Mouse (Mus musculus) embryonic facial prominence, embryonic 11.5 days (tissue): ENCODE data around the gene Vps37d. TPM values are rescaled to one million over a fixed set of nuclear protein-coding genes. Genes with fewer than 3 reads are reported as not detected.
A peak's percentile ranks its signal among the peaks of the same experiment; 100 is the strongest.

Experiments used
- ATAC-seq: fragments of 200-750 bp; cut with Nextera tagmentation; replicated peaks from 2 replicates; pipeline ENCODE4 v1.8.0; 2017; ENCODE audit warnings: low read depth; ENCODE audit not compliant: insufficient number of reproducible peaks, low FRiP score, low TSS enrichment
- DNase-seq: peaks from one replicate; pipeline ENCODE4 v3.0.0-alpha.2; 2015; ENCODE audit warnings: low spot score
- H3K27ac ChIP-seq: fragments of 300-500 bp; sonication (generic); replicated peaks from 2 replicates; pipeline ENCODE4 v1.5.1; 2014; ENCODE audit warnings: mild to moderate bottlenecking, low read depth, low read length, control low read depth
- H3K27me3 ChIP-seq: fragments of 300-500 bp; sonication (generic); 2 replicates; pipeline ENCODE4 v1.6.1; 2014; ENCODE audit warnings: mild to moderate bottlenecking, low read length, moderate library complexity, mixed read lengths; ENCODE audit not compliant: control insufficient read depth, insufficient read depth
- H3K36me3 ChIP-seq: fragments of 300-500 bp; sonication (generic); replicated peaks from 2 replicates; pipeline ENCODE4 v1.6.1; 2014; ENCODE audit warnings: low read depth, mild to moderate bottlenecking, low read length, moderate library complexity, mixed read lengths; ENCODE audit not compliant: control insufficient read depth, insufficient read depth
- H3K4me1 ChIP-seq: fragments of 300-500 bp; sonication (generic); 2 replicates; pipeline ENCODE4 v1.6.1; 2014; ENCODE audit warnings: low read length, mixed read lengths; ENCODE audit not compliant: control insufficient read depth, insufficient read depth
- H3K4me2 ChIP-seq: fragments of 300-500 bp; sonication (generic); 2 replicates; pipeline ENCODE4 v1.6.1; 2014; ENCODE audit warnings: low read depth, mild to moderate bottlenecking, control low read depth, low read length, moderate library complexity
- H3K4me3 ChIP-seq: fragments of 300-500 bp; sonication (generic); 2 replicates; pipeline ENCODE4 v1.5.1; 2014; ENCODE audit warnings: low read depth, low read length, control low read depth
- H3K9ac ChIP-seq: fragments of 300-500 bp; sonication (generic); replicated peaks from 2 replicates; pipeline ENCODE4 v1.6.1; 2014; ENCODE audit warnings: mild to moderate bottlenecking, control low read depth, low read length
- H3K9me3 ChIP-seq: fragments of 300-500 bp; sonication (generic); replicated peaks from 2 replicates; pipeline ENCODE4 v1.6.1; 2016; ENCODE audit warnings: mild to moderate bottlenecking, low read length, inconsistent platforms, mixed read lengths; ENCODE audit not compliant: control insufficient read depth
- WGBS: fragments of 180-500 bp; shearing (Covaris S2); extraction: QIAGEN DNeasy Blood & Tissue Kit; methylation state at CpG from one replicate; pipeline ENCODE4 v1.1.7; 2014; 5-methylcytosine and 5-hydroxymethylcytosine counted together
- polyA plus RNA-seq: library from polyadenylated mRNA; unstranded; fragments of >200 nt; fragmentation: Nextera tagmentation; extraction: Ambion mirVana; gene quantifications from 2 replicates; pipeline ENCODE4 v1.2.1, GENCODE M21; 2014

The Vps37d gene
- polyA plus RNA-seq, 1 experiment from 2014 or later = 7.1 TPM

DNA sequence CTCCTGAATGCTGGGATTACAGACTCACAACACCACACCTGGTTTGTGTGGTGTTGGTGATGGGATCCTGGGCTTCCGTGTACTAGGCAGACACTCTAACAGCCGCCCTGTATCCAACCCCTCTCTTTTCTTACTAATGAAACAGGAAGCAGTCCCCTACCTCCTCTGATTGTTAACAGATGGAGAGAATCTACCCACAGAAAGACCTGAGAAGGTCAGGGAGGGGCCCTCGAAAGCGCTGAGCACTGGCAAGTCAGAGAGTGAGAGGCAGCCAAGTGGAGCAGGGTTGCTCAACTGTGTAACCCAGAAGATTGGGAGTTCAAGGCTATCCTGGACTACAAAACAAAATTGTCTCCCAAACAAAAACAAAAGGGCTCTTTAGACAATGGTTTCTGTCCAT lies 8.8 kb upstream of the Vps37d start:
- no peak overlapping the region for H3K4me3 ChIP-seq
- ATAC-seq (no peak; the same call in 1 of the 2 replicates), DNase-seq (peak; percentile 72)
- no peak overlapping the region for H3K9ac ChIP-seq
- H3K27me3 ChIP-seq = peaks cover 16% of the 10 kb centered on the region
- no peaks in the 10 kb centered on the region for H3K4me1 ChIP-seq
- no peak overlapping the region for H3K27ac ChIP-seq
- 23% methylated on average over 4 of the region's 4 CpGs for WGBS
- no peaks in the 10 kb centered on the region for H3K9me3 ChIP-seq
- no peaks in the 10 kb centered on the region for H3K36me3 ChIP-seq
- H3K4me2 ChIP-seq = no peak overlapping the region

- Histone ChIP-seq H3K36me3 (no peaks in the 10 kb centered on the region), H3K27me3 (no peaks in the 10 kb centered on the region), H3K27ac (no peak overlapping the region), H3K9me3 (no peaks in the 10 kb centered on the region), H3K4me3 (no peak overlapping the region), H3K4me2 (no peak overlapping the region), H3K4me1 (no peaks in the 10 kb centered on the region), H3K9ac (no peak overlapping the region)
- DNase-seq (no peak), ATAC-seq (no peak)
- 91% methylated on average over 5 of the region's 5 CpGs for WGBS
Observed at GRCm38 (mm10) chr5:135080539-135080938, 2.5 kb upstream of the Vps37d start.

- Histone ChIP-seq H3K4me3 (no peak overlapping the region), H3K9me3 (no peaks in the 10 kb centered on the region), H3K27me3 (no peaks in the 10 kb centered on the region), H3K36me3 (no peaks in the 10 kb centered on the region), H3K4me2 (no peak overlapping the region), H3K9ac (no peak overlapping the region), H3K27ac (no peak overlapping the region), H3K4me1 (no peaks in the 10 kb centered on the region)
- no peak for DNase-seq
- no peak for ATAC-seq
- 92% methylated on average over 2 of the region's 2 CpGs for WGBS
Observed at GRCm38 (mm10) chr5:135079578-135079977, 1.5 kb upstream of the Vps37d start.

- Histone ChIP-seq H3K27me3 (no peaks in the 10 kb centered on the region), H3K36me3 (no peaks in the 10 kb centered on the region), H3K27ac (no peak overlapping the region), H3K4me1 (peaks cover 3% of the 10 kb centered on the region; the same call in 1 of the 2 replicates), H3K4me3 (peak overlapping the region; percentile 97), H3K9ac (peak overlapping the region; percentile 98), H3K9me3 (no peaks in the 10 kb centered on the region), H3K4me2 (peak overlapping the region; percentile 73)
- ATAC-seq (no peak; the same call in 1 of the 2 replicates), DNase-seq (no peak)
- WGBS = 1% methylated on average over 11 of the region's 11 CpGs
Observed at GRCm38 (mm10) chr5:135078482-135078810, 380 bp upstream of the Vps37d start.

GRCm38 (mm10) chr5:135076931-135077505 lies 1.0 kb downstream of the Vps37d start:
- WGBS = 23% methylated on average over 14 of the region's 14 CpGs
- Histone ChIP-seq H3K27me3 (no peaks in the 10 kb centered on the region), H3K36me3 (peaks cover 5% of the 10 kb centered on the region), H3K4me1 (peaks cover 9% of the 10 kb centered on the region), H3K4me3 (peak overlapping the region; percentile 97), H3K9me3 (no peaks in the 10 kb centered on the region), H3K4me2 (peak overlapping the region; percentile 73), H3K27ac (no peak overlapping the region; the same call in 1 of the 2 replicates), H3K9ac (peak overlapping the region; percentile 98)
- peak; percentile 61 for DNase-seq
- ATAC-seq = peak; percentile 57

DNA sequence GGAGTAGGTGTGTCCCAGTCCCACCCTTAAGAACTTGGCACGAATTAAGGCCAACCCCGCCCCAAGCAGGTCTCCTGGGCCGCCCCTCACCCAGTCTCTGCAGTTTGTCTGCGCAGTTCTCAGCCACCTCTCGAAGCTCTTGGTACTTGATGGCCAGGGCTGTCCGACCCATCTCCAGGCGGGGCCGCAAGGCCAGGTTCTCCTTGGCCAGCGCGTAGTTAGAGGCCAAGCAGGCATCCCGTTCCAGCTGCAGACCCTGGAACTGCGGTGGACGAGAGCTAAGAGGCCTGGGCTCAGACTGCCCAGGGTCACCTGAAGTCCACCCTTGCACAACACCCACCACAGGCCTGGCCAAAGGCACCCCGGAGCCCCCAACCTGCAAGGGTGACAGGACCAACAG lies 1.7 kb downstream of the Vps37d start:
- H3K36me3 ChIP-seq = peaks cover 5% of the 10 kb centered on the region
- ATAC-seq = no peak
- H3K4me2 ChIP-seq = no peak overlapping the region
- H3K4me3 ChIP-seq = no peak overlapping the region
- no peak overlapping the region for H3K27ac ChIP-seq
- DNase-seq = no peak
- H3K27me3 ChIP-seq = no peaks in the 10 kb centered on the region
- WGBS = 88% methylated on average over 14 of the region's 14 CpGs
- H3K9me3 ChIP-seq = no peaks in the 10 kb centered on the region
- H3K9ac ChIP-seq = 0 out of 2 replicates have a peak overlapping the region, but pooled peaks have one; percentile 32
- peaks cover 9% of the 10 kb centered on the region for H3K4me1 ChIP-seq

- DNase-seq (no peak), ATAC-seq (no peak)
- Histone ChIP-seq H3K27ac (no peak overlapping the region), H3K4me1 (peaks cover 9% of the 10 kb centered on the region), H3K9me3 (no peaks in the 10 kb centered on the region), H3K4me2 (no peak overlapping the region), H3K27me3 (no peaks in the 10 kb centered on the region), H3K4me3 (no peak overlapping the region), H3K9ac (no peak overlapping the region), H3K36me3 (peaks cover 5% of the 10 kb centered on the region)
- WGBS = 66% methylated on average over 4 of the region's 4 CpGs
Observed at GRCm38 (mm10) chr5:135075655-135076054, 2.4 kb downstream of the Vps37d start.

DNA sequence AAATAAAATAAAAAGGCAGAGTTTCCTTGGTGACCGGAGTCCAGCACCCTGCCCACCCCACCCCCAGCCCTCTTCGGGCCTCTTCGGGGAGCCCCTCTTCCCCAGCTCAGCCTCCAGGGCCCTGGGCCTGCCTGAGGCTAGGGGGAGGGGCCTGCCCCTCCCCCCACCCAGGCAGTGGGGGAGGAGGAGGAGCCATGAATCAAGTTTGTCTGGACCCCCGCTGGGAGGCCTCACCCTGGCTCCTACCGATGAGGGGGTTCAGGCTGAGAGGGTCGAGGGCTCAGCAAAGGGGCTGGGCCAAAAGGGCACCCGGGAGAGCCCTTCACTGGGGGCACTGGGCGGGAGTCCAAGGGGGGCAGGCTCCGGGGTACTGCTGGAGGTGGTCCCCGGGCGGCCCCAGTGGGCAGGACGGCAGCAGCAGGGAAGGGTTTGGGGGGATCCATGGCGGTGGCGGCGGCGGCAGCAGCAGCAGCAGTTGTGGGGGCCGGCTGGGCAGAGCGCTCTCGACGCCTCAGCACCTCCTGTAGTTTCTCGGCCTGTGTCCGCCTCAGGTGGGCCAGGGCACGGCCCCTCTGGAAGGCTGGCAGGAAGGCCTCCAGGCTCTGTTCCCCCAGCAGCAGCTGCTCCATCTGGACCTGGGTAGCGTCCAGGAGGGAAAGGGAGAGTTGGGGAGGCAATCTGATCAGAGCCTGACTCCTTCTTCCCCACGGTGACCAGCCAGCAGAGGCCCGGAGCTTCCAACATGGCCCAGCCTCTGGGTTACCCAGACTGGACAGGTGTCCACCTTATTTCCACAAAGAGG lies 4.5 kb downstream of the Vps37d start:
- Histone ChIP-seq H3K4me2 (peak overlapping the region; percentile 27), H3K27me3 (no peaks in the 10 kb centered on the region), H3K4me1 (peaks cover 9% of the 10 kb centered on the region), H3K9ac (peak overlapping the region; percentile 32), H3K27ac (peak overlapping the region; percentile 47; the same call in 1 of the 2 replicates), H3K36me3 (peaks cover 5% of the 10 kb centered on the region), H3K9me3 (no peaks in the 10 kb centered on the region), H3K4me3 (no peak overlapping the region)
- no peak for DNase-seq
- no peak for ATAC-seq
- WGBS = 19% methylated on average over 21 of the region's 26 CpGs
